Mouse (Mus musculus) limb, embryonic 11.5 days (tissue): ENCODE data around the gene Lalba. TPM values are rescaled to one million over a fixed set of nuclear protein-coding genes. Genes with fewer than 3 reads are reported as not detected.
"Not testable (repeated sequence)": the region's sequence is repeated elsewhere in the genome, so short reads cannot be mapped to it uniquely, and the experiment has no call there.

Source experiments
- ATAC-seq: fragments of 200-750 bp; cut with Nextera tagmentation; 2 replicates; pipeline ENCODE4 v1.8.0; 2017; ENCODE audit warnings: low read depth; ENCODE audit not compliant: insufficient number of reproducible peaks, low FRiP score, low TSS enrichment
- DNase-seq: peaks from one replicate; pipeline ENCODE4 v3.0.0-alpha.2; 2015; ENCODE audit warnings: low spot score
- H3K27ac ChIP-seq: fragments of 300-500 bp; sonication (generic); replicated peaks from 2 replicates; pipeline ENCODE4 v1.5.1; 2014; ENCODE audit warnings: low read depth, mild to moderate bottlenecking, low read length
- H3K27me3 ChIP-seq: fragments of 300-500 bp; sonication (generic); 2 replicates; pipeline ENCODE4 v1.6.1; 2014; ENCODE audit warnings: mild to moderate bottlenecking, low read length, mixed read lengths; ENCODE audit not compliant: control insufficient read depth, insufficient read depth
- H3K36me3 ChIP-seq: fragments of 300-500 bp; sonication (generic); 2 replicates; pipeline ENCODE4 v1.6.1; 2014; ENCODE audit warnings: mild to moderate bottlenecking, low read length, moderate library complexity, mixed read lengths; ENCODE audit not compliant: control insufficient read depth, insufficient read depth
- H3K4me1 ChIP-seq: fragments of 300-500 bp; sonication (generic); 2 replicates; pipeline ENCODE4 v1.6.1; 2014; ENCODE audit warnings: low read length, mixed read lengths; ENCODE audit not compliant: control insufficient read depth, insufficient read depth
- H3K4me2 ChIP-seq: fragments of 300-500 bp; sonication (generic); 2 replicates; pipeline ENCODE4 v1.6.1; 2014; ENCODE audit warnings: low read depth, mild to moderate bottlenecking, moderate library complexity; ENCODE audit not compliant: severe bottlenecking
- H3K4me3 ChIP-seq: fragments of 300-500 bp; sonication (generic); 2 replicates; pipeline ENCODE4 v1.5.1; 2014; ENCODE audit warnings: low read depth, low read length
- H3K9ac ChIP-seq: fragments of 300-500 bp; sonication (generic); 2 replicates; pipeline ENCODE4 v1.6.1; 2014; ENCODE audit warnings: mild to moderate bottlenecking, low read length
- H3K9me3 ChIP-seq: fragments of 300-500 bp; sonication (generic); 2 replicates; pipeline ENCODE4 v1.6.1; 2016; ENCODE audit warnings: low read length; ENCODE audit not compliant: control insufficient read depth
- WGBS: fragments of 180-500 bp; shearing (Covaris S2); extraction: QIAGEN DNeasy Blood & Tissue Kit; methylation state at CpG from one replicate; pipeline ENCODE4 v1.1.7; 2014; 5-methylcytosine and 5-hydroxymethylcytosine counted together
- microRNA-seq: library from miRNA; unstranded; fragments of <30 nt; microRNA quantifications from one replicate; pipeline ENCODE4, GENCODE M21; 2016
- polyA plus RNA-seq: library from polyadenylated mRNA; unstranded; fragments of >200 nt; fragmentation: Nextera tagmentation; extraction: Ambion mirVana; gene quantifications from 2 replicates; pipeline ENCODE4 v1.2.1, GENCODE M21; 2014

Lalba gene
- polyA plus RNA-seq, 1 experiment from 2014 or later = not detected

DNA sequence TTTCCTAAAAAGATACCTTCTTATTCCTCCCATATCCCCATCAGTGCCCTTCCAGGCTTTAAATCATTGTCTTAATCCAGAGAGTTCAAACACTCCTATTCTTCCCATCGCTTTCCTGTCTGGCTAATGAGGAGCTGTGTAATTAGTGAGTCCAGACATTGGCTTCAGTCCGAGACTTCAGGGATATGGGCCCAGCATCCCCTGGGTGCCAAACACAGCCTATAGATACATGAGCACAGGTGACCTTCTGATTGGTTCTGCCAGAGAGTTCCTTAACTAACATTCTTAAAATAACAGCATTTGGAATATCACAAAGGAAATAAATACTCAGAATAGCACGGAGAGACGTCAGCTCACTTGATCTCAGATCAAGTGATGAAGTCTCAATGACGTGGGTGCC, 51.6 kb downstream of the Lalba start, which contains the start of gene Olfr282:
Gene Olfr282, plus strand, starts transcription at position 301 of the 400 bp plus-strand sequence.
- H3K36me3 ChIP-seq, ATAC-seq, H3K4me1 ChIP-seq, H3K27ac ChIP-seq, H3K9me3 ChIP-seq, H3K27me3 ChIP-seq, H3K4me2 ChIP-seq, H3K9ac ChIP-seq, H3K4me3 ChIP-seq, DNase-seq: not testable (repeated sequence)
- 77% methylated on average over 5 of the region's 5 CpGs for WGBS

Small RNA genes lying within 50 kb of the gene (microRNA-seq; reads per million reads assigned to microRNA genes)
- gene Mir1291 = not detected

Other genes starting within 250 kb of the Lalba start
- not detected in 2 replicates for gene Olfr286, start 248.3 kb downstream of the Lalba start, polyA plus RNA-seq
- not detected in 2 replicates for gene H1fnt, start 225.4 kb downstream of the Lalba start, polyA plus RNA-seq
- 0.04 and 0.16 TPM in 2 replicates for gene Zfp641, start 186.6 kb downstream of the Lalba start, polyA plus RNA-seq
- gene Olfr285, start 165.4 kb downstream of the Lalba start, polyA plus RNA-seq = not detected in 2 replicates
- gene Olfr284, start 141.7 kb downstream of the Lalba start, polyA plus RNA-seq = not detected in 2 replicates
- not detected in 2 replicates for gene Olfr283, start 101.8 kb downstream of the Lalba start, polyA plus RNA-seq
- not detected in 2 replicates for gene Olfr282, start 51.5 kb downstream of the Lalba start, polyA plus RNA-seq
- not detected in 2 replicates for gene Olfr281, start 30.1 kb downstream of the Lalba start, polyA plus RNA-seq
- gene OR5BS1P, start 12.8 kb downstream of the Lalba start, polyA plus RNA-seq = not detected in 2 replicates
- not detected in 2 replicates for gene Olfr279, start 9.7 kb upstream of the Lalba start, polyA plus RNA-seq
- gene Kansl2, start 51.5 kb upstream of the Lalba start, polyA plus RNA-seq = 152 and 156 TPM in 2 replicates
- 62.9 and 66.2 TPM in 2 replicates for gene Ccnt1, start 88.2 kb upstream of the Lalba start, polyA plus RNA-seq
- gene 4930415O20Rik, start 88.3 kb upstream of the Lalba start, polyA plus RNA-seq = 0.29 TPM in 1 of 2 replicates, not detected in the other
- gene Adcy6, start 127.4 kb upstream of the Lalba start, polyA plus RNA-seq = 16.2 and 18.9 TPM in 2 replicates
- 23.4 and 25.1 TPM in 2 replicates for gene Cacnb3, start 148.1 kb upstream of the Lalba start, polyA plus RNA-seq
- 24.8 and 27.7 TPM in 2 replicates for gene Ddx23, start 180.2 kb upstream of the Lalba start, polyA plus RNA-seq
- gene Rnd1, start 194.7 kb upstream of the Lalba start, polyA plus RNA-seq = 0.29 and 0.37 TPM in 2 replicates
- 0.48 and 1.3 TPM in 2 replicates for gene Ccdc65, start 225.5 kb upstream of the Lalba start, polyA plus RNA-seq
- gene Fkbp11, start 245.5 kb upstream of the Lalba start, polyA plus RNA-seq = 24.3 and 25.7 TPM in 2 replicates